Mouse (Mus musculus) liver, embryonic 14.5 days (tissue): ENCODE measurements around the gene Cdsn. TPM values are rescaled to one million over a fixed set of nuclear protein-coding genes. Genes with fewer than 3 reads are reported as not detected.

Experiments used
- ATAC-seq: fragments of 200-750 bp; cut with Nextera tagmentation; 2 replicates; pipeline ENCODE4 v1.8.0; 2017; ENCODE audit warnings: moderate number of reproducible peaks, mild to moderate bottlenecking, moderate library complexity; ENCODE audit not compliant: insufficient read depth
- DNase-seq, 3 experiments: peaks; one replicate each; pipeline ENCODE4 v3.0.0-alpha.2; 2012 to 2013; ENCODE audit warnings: low read depth in 3 of 3, low spot score in 3 of 3
- H3K27ac ChIP-seq: fragments of 300-500 bp; sonication (generic); 2 replicates; pipeline ENCODE4 v1.5.1; 2014; ENCODE audit warnings: moderate library complexity, mild to moderate bottlenecking, control low read depth, inconsistent platforms
- H3K27me3 ChIP-seq: fragments of 300-500 bp; sonication (generic); 2 replicates; pipeline ENCODE4 v1.6.1; 2014; ENCODE audit warnings: mild to moderate bottlenecking, low read length, moderate library complexity; ENCODE audit not compliant: control insufficient read depth, insufficient read depth
- H3K36me3 ChIP-seq: fragments of 300-500 bp; sonication (generic); replicated peaks from 2 replicates; pipeline ENCODE4 v1.6.1; 2014; ENCODE audit warnings: low read depth; ENCODE audit not compliant: control insufficient read depth, insufficient read depth
- H3K4me1 ChIP-seq, 2 experiments: fragments of 200-500 bp in 1 of 2; fragments of 300-500 bp in 1 of 2; sonication (generic) in 1 of 2; replicated peaks; 2 replicates each; pipeline ENCODE4 v1.6.1; 2012 to 2014; ENCODE audit warnings: antibody characterized with exemption in 1 of 2, inconsistent platforms in 1 of 2, low read length in 1 of 2; ENCODE audit not compliant: control insufficient read depth in 2 of 2, insufficient read depth in 2 of 2
- H3K4me2 ChIP-seq: fragments of 300-500 bp; sonication (generic); 2 replicates; pipeline ENCODE4 v1.6.1; 2014; ENCODE audit warnings: low read depth, mild to moderate bottlenecking, control low read depth, moderate library complexity
- H3K4me3 ChIP-seq, 2 experiments: fragments of 200-500 bp in 1 of 2; fragments of 300-500 bp in 1 of 2; sonication (generic) in 1 of 2; 2 replicates each; pipeline ENCODE4 v1.5.1; 2012 to 2014; ENCODE audit warnings: low read depth in 2 of 2, low read length in 2 of 2, mild to moderate bottlenecking in 2 of 2, control low read depth in 1 of 2, inconsistent platforms in 1 of 2, moderate library complexity in 1 of 2; ENCODE audit not compliant: insufficient read depth in 1 of 2
- H3K9ac ChIP-seq: fragments of 300-500 bp; sonication (generic); replicated peaks from 2 replicates; pipeline ENCODE4 v1.6.1; 2014; ENCODE audit warnings: mild to moderate bottlenecking, control low read depth, moderate library complexity
- H3K9me3 ChIP-seq: fragments of 300-500 bp; sonication (generic); 2 replicates; pipeline ENCODE4 v1.6.1; 2016; ENCODE audit warnings: low read length, mixed read lengths; ENCODE audit not compliant: control insufficient read depth
- CTCF ChIP-seq: IDR thresholded peaks from 2 replicates; pipeline ENCODE4 v1.5.1; 2016; ENCODE audit warnings: antibody characterized with exemption, low read depth, control low read depth
- EP300 ChIP-seq: IDR thresholded peaks from 2 replicates; pipeline ENCODE4 v1.6.1; 2016; ENCODE audit warnings: antibody characterized with exemption, low read depth
- WGBS: fragments of 180-500 bp; shearing (Covaris S2); extraction: QIAGEN DNeasy Blood & Tissue Kit; methylation state at CpG from one replicate; pipeline ENCODE4 v1.1.7; 2014; ENCODE audit not compliant: insufficient replicate concordance; 5-methylcytosine and 5-hydroxymethylcytosine counted together
- polyA plus RNA-seq, 2 experiments: library from polyadenylated mRNA; depleted of rRNA in 1 of 2; stranded (reverse) in 1 of 2; unstranded in 1 of 2; fragments of >200 nt; fragmentation: Nextera tagmentation in 1 of 2; extraction: Ambion mirVana in 1 of 2; gene quantifications; 2 replicates each; pipeline versions ENCODE4 v1.2.1 to v1.2.3; 2012 to 2014

Gene Cdsn
- polyA plus RNA-seq, 2 experiments = not detected

DNA sequence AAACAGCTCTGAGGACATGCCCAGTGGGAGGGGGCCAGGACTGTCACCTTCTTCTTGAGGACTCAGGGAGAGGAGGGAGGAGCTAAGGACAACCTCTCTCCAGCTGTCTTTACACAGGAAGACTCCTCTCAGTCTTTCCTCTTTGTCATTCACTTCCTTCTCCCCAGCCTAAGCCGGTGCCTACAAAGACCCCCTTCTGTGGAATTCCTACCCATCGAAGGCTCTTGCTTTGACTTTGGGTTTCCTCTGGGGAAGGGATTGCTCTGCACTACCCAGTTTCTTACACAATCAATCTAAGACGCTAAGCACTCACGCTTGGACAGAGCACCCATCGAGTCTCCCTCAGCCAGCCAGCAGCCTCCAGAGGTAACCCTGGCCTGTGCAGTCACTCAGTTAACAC is 3.3 kb upstream of the Cdsn start:
- Histone ChIP-seq H3K9ac (no peak overlapping the region), H3K9me3 (no peaks in the 10 kb centered on the region), H3K4me3 (no peak overlapping the region), H3K27me3 (no peaks in the 10 kb centered on the region), H3K4me2 (no peak overlapping the region), H3K27ac (no peak overlapping the region), H3K36me3 (no peaks in the 10 kb centered on the region), H3K4me1 (no peaks in the 10 kb centered on the region)
- TF ChIP-seq EP300 (no peak), CTCF (no peak)
- DNase-seq (no peak), ATAC-seq (no peak)
- 13% methylated on average over 5 of the region's 5 CpGs for WGBS

DNA sequence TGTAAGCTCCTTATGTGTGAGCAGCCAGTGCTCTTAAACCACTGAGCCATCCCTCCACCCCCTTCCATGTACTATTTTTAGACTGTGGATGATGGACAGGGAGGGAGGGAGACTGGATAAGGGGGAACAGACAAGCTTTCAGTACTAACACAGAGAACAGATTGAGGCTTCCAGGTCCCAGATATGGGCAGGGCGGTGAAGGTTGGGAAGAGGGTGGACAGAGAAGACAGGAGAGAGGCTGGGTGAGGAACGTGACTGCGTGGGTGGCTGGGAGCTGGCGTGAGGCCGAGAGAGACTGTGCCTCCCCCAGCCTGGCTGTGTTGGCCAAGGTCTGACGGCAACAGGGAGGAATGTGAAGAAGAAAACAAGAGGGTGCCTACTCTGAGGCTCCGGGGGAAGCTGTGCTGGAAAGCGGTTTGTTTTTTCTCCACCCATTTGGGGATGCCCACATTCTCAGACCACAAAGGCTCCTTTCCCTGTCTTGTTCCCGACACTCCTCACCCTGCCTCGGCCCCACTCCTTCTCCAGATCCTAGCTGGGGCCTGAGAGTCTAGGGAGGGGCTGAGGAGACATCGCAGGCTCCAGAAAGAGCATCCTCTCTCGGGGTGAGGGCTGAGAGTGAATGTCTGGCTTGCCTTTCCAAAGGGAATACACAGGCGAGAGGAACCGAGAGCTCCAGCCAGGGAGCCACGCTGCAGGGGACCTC is 2.3 kb upstream of the Cdsn start:
- Histone ChIP-seq H3K4me2 (no peak overlapping the region), H3K27ac (no peak overlapping the region)
- ATAC-seq = no peak

DNA sequence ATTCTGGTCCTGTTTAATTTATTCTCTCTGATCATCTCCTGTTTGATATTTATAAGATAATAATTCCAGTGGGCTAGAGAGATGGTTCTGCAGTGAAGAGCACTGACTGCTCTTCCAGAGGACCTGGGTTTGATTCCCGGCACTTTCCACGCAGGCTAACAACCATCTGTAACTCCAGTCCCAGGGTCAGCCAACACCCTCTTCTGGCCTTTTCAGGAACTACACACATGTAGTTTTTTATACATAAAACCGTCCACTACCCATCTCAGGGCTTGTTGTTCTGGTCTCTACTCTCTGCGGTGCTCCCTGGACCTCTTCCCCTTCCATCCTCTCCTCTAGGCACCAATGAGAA is 1.8 kb upstream of the Cdsn start:
- Histone ChIP-seq H3K4me1 (no peaks in the 10 kb centered on the region), H3K4me3 (no peak overlapping the region), H3K4me2 (no peak overlapping the region), H3K27ac (no peak overlapping the region), H3K9me3 (no peaks in the 10 kb centered on the region), H3K36me3 (no peaks in the 10 kb centered on the region), H3K9ac (no peak overlapping the region), H3K27me3 (no peaks in the 10 kb centered on the region)
- ATAC-seq (no peak), DNase-seq (no peak)
- 73% methylated on average over 4 of the region's 4 CpGs for WGBS
- no peak for TF ChIP-seq CTCF
- no peak for TF ChIP-seq EP300

More for the DNA sequence above, 2.3 kb upstream of the Cdsn start:
- TF ChIP-seq EP300 (no peak), CTCF (no peak)
- no peaks in the 10 kb centered on the region for H3K36me3 ChIP-seq
- H3K9me3 ChIP-seq = no peaks in the 10 kb centered on the region
- H3K4me3 ChIP-seq = no peak overlapping the region
- H3K27me3 ChIP-seq = no peaks in the 10 kb centered on the region
- WGBS = 49% methylated on average over 15 of the region's 15 CpGs
- H3K4me1 ChIP-seq = no peaks in the 10 kb centered on the region
- no peak for DNase-seq
- H3K9ac ChIP-seq = no peak overlapping the region

GRCm38 (mm10) chr17:35550871-35551270 is 1.1 kb upstream of the Cdsn start:
- ATAC-seq (no peak), DNase-seq (no peak)
- H3K4me3 ChIP-seq = no peak overlapping the region
- H3K36me3 ChIP-seq = no peaks in the 10 kb centered on the region
- no peaks in the 10 kb centered on the region for H3K4me1 ChIP-seq
- H3K27me3 ChIP-seq = no peaks in the 10 kb centered on the region
- TF ChIP-seq EP300 = no peak
- no peak for TF ChIP-seq CTCF
- no peaks in the 10 kb centered on the region for H3K9me3 ChIP-seq
- no peak overlapping the region for H3K27ac ChIP-seq
- no peak overlapping the region for H3K9ac ChIP-seq
- no peak overlapping the region for H3K4me2 ChIP-seq
- 44% methylated on average over 8 of the region's 8 CpGs for WGBS

DNA sequence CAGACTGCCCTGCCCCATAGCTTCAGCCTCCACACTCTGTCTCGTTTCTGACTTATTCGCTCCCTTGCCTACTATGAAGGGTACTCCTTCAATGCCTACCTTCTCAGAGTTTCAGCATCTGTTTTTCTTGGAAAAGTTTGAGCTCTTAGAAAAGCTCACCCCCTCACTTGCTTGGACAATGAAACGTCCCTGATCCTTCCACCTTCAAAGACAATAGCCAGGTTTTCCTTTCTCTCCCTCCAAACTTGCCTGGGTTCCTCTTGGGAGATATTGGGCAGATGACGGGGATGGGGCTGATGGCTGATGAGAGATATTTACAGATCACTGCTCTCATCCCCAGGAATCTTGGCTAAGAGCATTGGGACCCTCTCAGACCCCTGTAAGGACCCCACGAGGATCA is 2.4 kb downstream of the Cdsn start:
- H3K27me3 ChIP-seq = no peaks in the 10 kb centered on the region
- TF ChIP-seq CTCF = no peak
- TF ChIP-seq EP300 = no peak
- no peak for ATAC-seq
- 59% methylated on average over 5 of the region's 5 CpGs for WGBS
- no peak overlapping the region for H3K4me3 ChIP-seq
- no peak overlapping the region for H3K27ac ChIP-seq
- H3K9me3 ChIP-seq = no peaks in the 10 kb centered on the region
- no peaks in the 10 kb centered on the region for H3K4me1 ChIP-seq
- no peak for DNase-seq
- no peak overlapping the region for H3K9ac ChIP-seq
- no peak overlapping the region for H3K4me2 ChIP-seq
- H3K36me3 ChIP-seq = no peaks in the 10 kb centered on the region
